Mouse (Mus musculus): ENCODE data around the gene Kcnc1.

DNA sequence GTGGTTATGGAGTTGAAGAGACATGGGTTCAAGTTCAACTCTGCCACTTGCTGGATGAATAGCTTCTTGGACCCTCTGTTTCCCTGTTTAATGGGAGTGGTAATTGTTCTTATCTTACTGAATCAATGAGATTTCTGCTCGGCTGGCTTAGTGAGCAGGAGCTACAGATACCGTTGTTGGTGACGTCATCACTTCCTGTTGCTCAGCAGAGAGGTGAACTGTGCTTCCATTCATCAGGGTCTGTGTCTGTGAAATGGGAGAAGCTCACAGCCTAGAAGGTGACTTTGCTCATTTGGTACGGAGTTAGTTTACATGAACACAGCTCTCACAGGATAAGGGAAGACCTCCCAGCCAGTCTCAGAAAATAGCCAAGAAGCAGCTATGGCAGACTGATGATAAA, 42.4 kb upstream of the Kcnc1 start:
- TF ChIP-seq POLR2A (IDR thresholded peaks at IDR 0.05; ENCODE audit: low read depth, low read length) (no peak), ZKSCAN1 (IDR thresholded peaks at IDR 0.05; ENCODE audit: borderline replicate concordance, low read depth, low read length) (no peak), USF1 (IDR thresholded peaks at IDR 0.05; ENCODE audit: low read depth, low read length) (no peak), MYC (IDR thresholded peaks at IDR 0.05; ENCODE audit: low read depth, low read length) (no peak), CHD2 (IDR thresholded peaks at IDR 0.05; ENCODE audit: low read length) (no peak), EP300 (IDR thresholded peaks at IDR 0.05; ENCODE audit: low read length) (no peak), CTCF (conservative IDR thresholded peaks at IDR 0.05 in 1 of 2, IDR thresholded peaks at IDR 0.05 in 1 of 2; ENCODE audit: low read depth in 2 of 2, low read length in 2 of 2) (no peak), KAT2A (IDR thresholded peaks at IDR 0.05; ENCODE audit: insufficient replicate concordance, low read length) (no peak), POLR2AphosphoS2 (IDR thresholded peaks at IDR 0.05; ENCODE audit: low read depth, low read length) (no peak), ELF1 (IDR thresholded peaks at IDR 0.05; ENCODE audit: low read depth, low read length) (no peak; the same call in 1 of the 2 replicates), CHD1 (IDR thresholded peaks at IDR 0.05; ENCODE audit: low read depth, low read length) (no peak), JUN (IDR thresholded peaks at IDR 0.05; ENCODE audit: insufficient read depth, low read depth, low read length) (peak; percentile 36), SIN3A (IDR thresholded peaks at IDR 0.05; ENCODE audit: low read length) (no peak)

Measured in CH12.LX (cell line).